Mouse (Mus musculus) heart, embryonic 16.5 days (tissue): ENCODE data around the gene Tle3. TPM values are rescaled to one million over a fixed set of nuclear protein-coding genes. Genes with fewer than 3 reads are reported as not detected.

Source experiments
- ATAC-seq: fragments of 200-750 bp; cut with Nextera tagmentation; replicated peaks from 2 replicates; pipeline ENCODE4 v1.8.0; 2017; ENCODE audit warnings: moderate number of reproducible peaks; ENCODE audit not compliant: insufficient read depth, low FRiP score; ENCODE audit errors: extremely low read depth
- H3K27ac ChIP-seq: fragments of 300-500 bp; sonication (generic); 2 replicates; pipeline ENCODE4 v1.5.1; 2014; ENCODE audit warnings: mild to moderate bottlenecking, low read length, control low read depth, moderate library complexity
- H3K27me3 ChIP-seq: fragments of 300-500 bp; sonication (generic); 2 replicates; pipeline ENCODE4 v1.6.1; 2014; ENCODE audit warnings: low read length, mixed read lengths; ENCODE audit not compliant: control insufficient read depth, insufficient read depth
- H3K36me3 ChIP-seq: fragments of 300-500 bp; sonication (generic); 2 replicates; pipeline ENCODE4 v1.6.1; 2014; ENCODE audit not compliant: control insufficient read depth, insufficient read depth
- H3K4me1 ChIP-seq: fragments of 300-500 bp; sonication (generic); 2 replicates; pipeline ENCODE4 v1.6.1; 2014; ENCODE audit warnings: low read length, mixed read lengths; ENCODE audit not compliant: control insufficient read depth, insufficient read depth
- H3K4me2 ChIP-seq: fragments of 300-500 bp; sonication (generic); 2 replicates; pipeline ENCODE4 v1.6.1; 2014; ENCODE audit warnings: low read depth, mild to moderate bottlenecking, control low read depth, low read length
- H3K4me3 ChIP-seq: fragments of 300-500 bp; sonication (generic); 2 replicates; pipeline ENCODE4 v1.5.1; 2014; ENCODE audit warnings: mild to moderate bottlenecking, control low read depth, low read length
- H3K9ac ChIP-seq: fragments of 300-500 bp; sonication (generic); 2 replicates; pipeline ENCODE4 v1.6.1; 2014; ENCODE audit warnings: low read length, control low read depth
- H3K9me3 ChIP-seq: fragments of 300-500 bp; sonication (generic); replicated peaks from 2 replicates; pipeline ENCODE4 v1.6.1; 2016; ENCODE audit warnings: low read length; ENCODE audit not compliant: control insufficient read depth
- WGBS: fragments of 180-500 bp; shearing (Covaris S2); extraction: QIAGEN DNeasy Blood & Tissue Kit; methylation state at CpG from one replicate; pipeline ENCODE4 v1.1.7; 2014; 5-methylcytosine and 5-hydroxymethylcytosine counted together
- polyA plus RNA-seq: library from polyadenylated mRNA; unstranded; fragments of >200 nt; fragmentation: Nextera tagmentation; extraction: Ambion mirVana; gene quantifications from 2 replicates; pipeline ENCODE4 v1.2.1, GENCODE M21; 2015

Gene Tle3
- polyA plus RNA-seq, 1 experiment from 2014 or later: 10.8 TPM

DNA sequence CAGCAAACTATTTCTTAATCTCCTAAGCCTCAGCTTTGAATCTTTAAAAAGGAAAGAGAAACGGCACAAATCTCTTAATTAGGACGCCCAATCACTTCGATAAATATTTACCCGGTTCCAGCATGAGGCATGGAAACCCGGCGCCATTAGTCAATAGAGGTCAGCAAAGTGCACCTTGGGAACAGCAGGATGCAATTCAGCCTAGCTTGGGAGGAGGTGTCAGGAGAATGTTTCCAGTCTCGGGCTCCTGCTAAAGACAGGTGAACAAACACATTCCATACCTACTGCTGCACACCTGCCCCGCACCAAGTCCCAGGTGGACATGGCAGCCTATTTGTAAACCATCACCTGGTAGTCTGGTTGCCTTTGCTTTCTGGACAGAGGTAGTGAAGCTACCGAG, 6.1 kb upstream of the Tle3 start:
- no peak for ATAC-seq
- 44% methylated on average over 9 of the region's 9 CpGs for WGBS
- H3K27me3 ChIP-seq: peaks cover 65% of the 10 kb centered on the region

DNA sequence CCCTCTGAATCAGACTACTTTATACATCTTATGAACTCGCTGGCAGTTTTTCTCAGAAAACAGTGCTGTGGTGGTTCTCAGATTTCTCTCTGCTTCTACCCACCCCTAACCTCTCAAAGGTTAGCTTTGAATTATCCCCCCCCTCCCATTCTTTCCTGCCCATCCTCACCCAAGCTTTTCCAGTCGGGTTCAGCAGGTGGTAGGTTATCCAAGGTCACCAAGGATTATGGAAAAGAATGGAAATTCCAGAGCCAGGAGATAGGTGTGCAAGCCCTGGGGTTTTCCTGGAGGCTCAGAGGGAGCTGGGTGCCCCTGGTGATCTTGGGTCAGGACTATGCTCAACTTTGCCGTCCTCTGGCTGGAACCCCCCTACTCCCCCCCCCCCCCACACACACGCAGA, 5.0 kb upstream of the Tle3 start:
- Histone ChIP-seq H3K9me3 (no peaks in the 10 kb centered on the region), H3K4me3 (no peak overlapping the region), H3K27ac (no peak overlapping the region), H3K27me3 (peaks cover 61% of the 10 kb centered on the region), H3K9ac (no peak overlapping the region), H3K36me3 (no peaks in the 10 kb centered on the region), H3K4me1 (peaks cover 24% of the 10 kb centered on the region), H3K4me2 (no peak overlapping the region)
- WGBS: 50% methylated on average over 4 of the region's 4 CpGs
- no peak for ATAC-seq

More for the DNA sequence above, 6.1 kb upstream of the Tle3 start:
- H3K4me1 ChIP-seq: peaks cover 25% of the 10 kb centered on the region
- no peaks in the 10 kb centered on the region for H3K36me3 ChIP-seq
- no peak overlapping the region for H3K4me2 ChIP-seq
- H3K9ac ChIP-seq: no peak overlapping the region
- no peak overlapping the region for H3K4me3 ChIP-seq
- no peak overlapping the region for H3K27ac ChIP-seq
- H3K9me3 ChIP-seq: no peaks in the 10 kb centered on the region

DNA sequence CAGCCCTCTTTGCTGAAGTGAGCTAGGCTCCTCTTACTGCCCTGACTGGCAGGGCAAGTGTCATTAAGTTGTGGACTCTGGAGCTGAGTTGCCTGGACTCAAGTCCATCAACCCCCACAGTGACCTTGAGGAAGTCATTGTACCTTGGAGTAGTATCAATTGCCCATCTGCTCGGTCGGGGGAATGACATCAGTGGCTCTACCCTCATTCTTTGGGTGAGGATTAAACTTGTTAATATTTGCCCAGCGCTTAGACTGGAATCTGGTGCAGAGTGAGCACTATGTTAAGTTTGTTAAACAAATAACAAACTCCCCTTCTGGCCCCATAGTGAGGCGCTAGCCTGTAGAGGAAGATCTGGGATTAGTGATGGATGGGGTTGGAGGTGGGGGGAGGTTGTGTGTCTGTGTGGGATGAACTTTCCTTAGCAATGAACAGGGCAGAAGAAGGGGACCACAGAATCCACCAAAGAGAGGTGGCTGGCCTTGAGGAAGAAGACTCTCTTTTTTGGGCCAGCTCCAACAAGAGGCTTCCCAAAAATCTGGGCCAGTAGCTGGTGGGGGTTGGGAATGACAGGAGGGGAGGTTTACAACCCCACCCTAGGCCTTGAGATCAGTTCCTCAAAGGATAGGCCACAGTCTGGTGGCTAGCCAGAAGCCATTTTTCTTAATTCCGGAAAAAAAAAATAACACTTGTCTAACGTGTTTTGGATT, 4.2 kb upstream of the Tle3 start:
- Histone ChIP-seq H3K4me1 (peaks cover 27% of the 10 kb centered on the region), H3K27ac (no peak overlapping the region), H3K4me3 (no peak overlapping the region), H3K27me3 (peaks cover 52% of the 10 kb centered on the region), H3K36me3 (no peaks in the 10 kb centered on the region), H3K9ac (no peak overlapping the region), H3K4me2 (no peak overlapping the region), H3K9me3 (no peaks in the 10 kb centered on the region)
- 39% methylated on average over 6 of the region's 6 CpGs for WGBS
- no peak for ATAC-seq

DNA sequence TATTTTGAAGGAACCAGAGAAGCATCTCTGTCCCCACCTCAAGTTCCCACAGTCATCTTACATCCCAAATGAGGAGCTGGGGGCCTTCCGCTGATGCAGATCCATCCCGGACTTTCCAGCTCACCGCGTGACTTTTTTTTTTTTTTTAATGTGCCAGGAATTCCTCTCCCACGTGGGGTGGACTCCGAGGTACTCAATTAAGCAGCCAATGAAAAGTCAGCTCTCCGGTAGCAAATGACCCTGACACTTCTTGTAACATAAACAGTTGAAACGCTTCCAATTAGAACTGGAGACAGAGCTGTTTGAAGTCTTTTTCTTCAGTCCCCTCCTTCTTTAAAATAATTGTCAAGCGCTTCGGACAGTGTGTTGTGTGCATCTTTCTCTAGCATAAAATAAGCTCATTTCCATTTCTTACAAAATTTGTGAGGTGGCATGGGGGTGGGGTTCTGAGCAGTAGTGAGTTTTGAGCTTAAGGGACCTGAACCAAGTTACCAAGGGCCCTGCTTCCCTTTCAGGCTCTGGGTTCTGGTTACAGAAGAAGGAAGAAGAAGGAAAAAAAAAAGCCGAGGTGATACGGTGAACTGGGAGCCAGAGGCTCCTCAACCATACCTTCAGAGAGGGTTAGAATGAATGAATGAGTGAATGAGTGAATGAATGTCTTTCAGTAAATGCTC, 3.5 kb upstream of the Tle3 start:
- Histone ChIP-seq H3K4me3 (peak overlapping the region; percentile 35; the same call in 1 of the 2 replicates), H3K27ac (peak overlapping the region; percentile 43), H3K27me3 (peaks cover 45% of the 10 kb centered on the region), H3K9me3 (no peaks in the 10 kb centered on the region), H3K4me2 (peak overlapping the region; percentile 63), H3K9ac (no peak overlapping the region), H3K36me3 (no peaks in the 10 kb centered on the region), H3K4me1 (peaks cover 27% of the 10 kb centered on the region)
- no peak for ATAC-seq
- 3% methylated on average over 12 of the region's 12 CpGs for WGBS

DNA sequence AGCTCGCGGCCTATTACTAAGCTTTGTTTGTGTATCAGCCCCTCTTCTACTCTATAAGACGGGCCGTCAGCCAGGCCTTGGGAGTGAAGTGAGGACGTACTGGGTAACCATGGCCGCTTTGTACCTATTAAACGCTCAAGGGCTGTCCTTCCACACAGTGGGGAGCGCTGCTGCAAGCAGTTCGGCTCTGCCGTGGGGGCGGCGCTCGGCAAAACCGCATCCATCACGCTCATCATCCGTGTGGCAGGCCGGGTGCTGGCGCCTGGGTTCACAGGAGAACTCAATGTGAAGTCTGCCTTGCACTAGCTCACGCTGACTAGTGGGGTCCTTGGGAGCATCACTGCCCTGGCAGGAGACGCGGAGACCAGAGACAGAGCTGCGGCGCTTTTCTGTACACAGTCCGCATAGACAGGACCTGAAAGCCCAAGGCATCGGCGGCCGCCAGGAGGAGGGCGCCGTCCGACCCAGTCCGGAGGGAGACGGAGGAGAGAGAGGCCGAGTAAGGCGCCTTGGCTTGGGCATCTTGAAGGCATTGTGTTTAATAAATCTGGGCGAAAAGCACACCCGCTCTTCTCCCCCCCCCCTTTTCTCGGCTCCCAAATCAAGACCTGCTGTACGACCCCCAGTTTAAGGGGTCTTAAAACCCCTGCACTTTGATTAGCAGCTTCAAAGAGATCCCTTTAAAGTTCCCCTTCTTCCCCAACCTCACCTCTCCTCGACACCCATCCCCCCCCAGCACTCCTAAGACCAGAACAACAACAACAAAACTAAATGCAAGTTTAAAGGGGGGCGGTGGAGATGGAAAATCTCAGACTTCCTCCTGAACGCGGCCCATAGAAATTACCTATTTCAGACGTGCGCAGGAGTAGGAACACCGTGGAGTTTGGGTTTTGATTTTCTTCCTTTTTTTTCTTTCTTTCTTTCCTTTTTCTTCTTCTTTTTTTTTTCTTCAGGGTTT, 2.6 kb upstream of the Tle3 start:
- no peak for ATAC-seq
- peak overlapping the region; percentile 41; the same call in 1 of the 2 replicates for H3K9ac ChIP-seq
- no peak overlapping the region for H3K27ac ChIP-seq
- peak overlapping the region; percentile 63 for H3K4me2 ChIP-seq
- WGBS: 2% methylated on average over 44 of the region's 45 CpGs
- peaks cover 42% of the 10 kb centered on the region for H3K27me3 ChIP-seq
- no peaks in the 10 kb centered on the region for H3K36me3 ChIP-seq
- H3K9me3 ChIP-seq: no peaks in the 10 kb centered on the region
- peak overlapping the region; percentile 35 for H3K4me3 ChIP-seq
- peaks cover 27% of the 10 kb centered on the region for H3K4me1 ChIP-seq

DNA sequence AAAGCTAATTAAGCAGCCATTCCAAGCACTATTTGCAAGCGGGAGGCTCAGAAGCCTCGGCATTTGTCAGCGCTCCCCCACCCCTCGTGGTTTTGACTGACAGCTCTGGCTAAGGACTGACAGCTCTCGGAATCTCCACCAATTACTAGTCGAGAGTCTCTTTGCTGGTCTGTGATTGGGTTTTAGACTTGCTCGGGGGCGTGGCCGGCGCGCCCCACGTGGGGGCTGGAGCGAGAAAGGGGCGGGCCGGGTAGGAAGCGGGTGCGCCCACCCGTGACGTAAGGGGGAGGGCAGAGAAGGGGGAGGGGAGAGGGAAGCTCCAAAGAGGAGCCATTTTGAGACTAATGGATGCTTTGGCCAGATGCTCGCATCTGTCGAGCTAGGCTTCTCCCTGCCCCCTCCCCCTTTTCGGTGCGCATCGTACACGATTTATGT, 1.7 kb upstream of the Tle3 start:
- Histone ChIP-seq H3K36me3 (no peaks in the 10 kb centered on the region), H3K4me2 (peak overlapping the region; percentile 91), H3K9ac (peak overlapping the region; percentile 76), H3K27ac (peak overlapping the region; percentile 81), H3K27me3 (peaks cover 37% of the 10 kb centered on the region), H3K9me3 (no peaks in the 10 kb centered on the region), H3K4me3 (peak overlapping the region; percentile 77), H3K4me1 (peaks cover 31% of the 10 kb centered on the region)
- under 1% methylated on average over 25 of the region's 25 CpGs for WGBS
- ATAC-seq: peak; percentile 86

DNA sequence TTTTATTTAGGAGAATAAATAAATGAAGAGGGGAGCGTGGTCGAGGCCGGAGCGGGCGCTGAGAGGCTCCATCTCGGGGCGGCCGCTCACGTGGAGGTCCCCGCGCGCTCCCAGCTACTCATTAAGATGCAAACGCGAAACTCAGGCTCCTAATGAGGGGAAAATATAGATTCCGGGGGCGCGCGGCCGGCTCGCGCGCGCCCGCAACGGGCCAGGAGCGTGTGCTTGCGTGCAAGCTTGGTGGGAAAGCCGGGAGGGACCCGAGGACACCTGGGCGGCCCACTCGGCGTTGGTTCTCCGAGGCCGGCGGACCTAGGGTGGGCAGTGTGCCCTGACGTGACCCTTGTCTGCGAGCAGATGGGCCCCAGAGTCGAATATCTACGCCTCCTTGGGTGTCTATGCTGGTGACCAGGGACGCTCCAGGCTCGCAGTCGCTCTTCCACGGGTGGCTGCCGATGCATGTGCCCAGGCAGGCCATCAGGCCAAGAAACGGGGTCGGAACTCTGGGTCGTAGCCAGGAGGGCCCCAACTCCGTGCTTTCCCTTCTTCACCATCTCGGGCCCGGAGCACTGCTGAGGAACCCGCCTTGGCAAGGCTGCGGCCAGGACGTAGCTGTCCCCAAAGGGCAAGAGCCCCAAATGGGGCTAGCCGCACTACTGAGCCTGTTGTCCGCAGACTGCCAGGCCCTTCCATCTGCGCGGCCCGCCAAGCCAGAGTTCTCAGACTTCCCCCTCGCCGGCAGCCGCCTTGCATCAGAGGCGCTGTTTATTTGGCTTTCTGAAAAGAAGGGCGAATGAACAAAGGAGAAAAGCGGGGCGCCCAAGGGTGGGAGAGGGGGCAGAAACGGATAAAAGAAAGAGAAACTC, 1.0 kb upstream of the Tle3 start:
- peaks cover 37% of the 10 kb centered on the region for H3K4me1 ChIP-seq
- peak overlapping the region; percentile 76 for H3K9ac ChIP-seq
- WGBS: 2% methylated on average over 66 of the region's 66 CpGs
- H3K36me3 ChIP-seq: no peaks in the 10 kb centered on the region
- H3K9me3 ChIP-seq: no peaks in the 10 kb centered on the region
- H3K27me3 ChIP-seq: peaks cover 37% of the 10 kb centered on the region
- ATAC-seq: 0 out of 2 replicates have a peak, but pooled peaks have one; percentile 2
- peak overlapping the region; percentile 77 for H3K4me3 ChIP-seq
- peak overlapping the region; percentile 91 for H3K4me2 ChIP-seq
- H3K27ac ChIP-seq: peak overlapping the region; percentile 81

DNA sequence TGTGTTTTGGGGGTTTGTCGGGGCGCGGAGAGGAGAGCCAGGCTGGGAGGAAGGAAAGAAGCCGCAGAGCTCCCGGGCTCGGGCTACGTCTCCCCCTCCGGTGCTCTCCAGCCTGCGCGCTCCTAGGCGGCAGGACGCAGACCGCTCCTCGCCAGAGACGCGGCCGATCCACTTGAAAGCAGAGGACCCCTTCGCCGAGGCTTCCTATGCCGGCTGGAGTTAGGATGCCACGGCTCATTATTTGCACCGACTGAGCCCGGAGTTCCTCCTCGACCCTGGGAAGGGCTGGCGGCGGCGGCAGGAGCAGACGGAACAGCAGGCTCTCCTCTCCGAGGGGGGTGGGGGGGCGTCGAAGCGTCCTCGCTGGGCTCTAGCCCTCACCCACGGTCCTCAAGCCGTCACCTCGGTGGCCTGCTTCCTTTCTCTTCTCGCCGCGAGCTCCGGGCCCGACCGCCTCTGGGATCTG, 377 bp downstream of the Tle3 start:
- WGBS: under 1% methylated on average over 36 of the region's 42 CpGs
- Histone ChIP-seq H3K36me3 (no peaks in the 10 kb centered on the region), H3K4me3 (peak overlapping the region; percentile 77), H3K9me3 (no peaks in the 10 kb centered on the region), H3K27ac (peak overlapping the region; percentile 85), H3K4me1 (peaks cover 46% of the 10 kb centered on the region), H3K4me2 (peak overlapping the region; percentile 91), H3K27me3 (peaks cover 38% of the 10 kb centered on the region), H3K9ac (peak overlapping the region; percentile 90)
- ATAC-seq: no peak
